12 mouse cellular contexts compared by ENCODE assay signal in the genomic region with DNA sequence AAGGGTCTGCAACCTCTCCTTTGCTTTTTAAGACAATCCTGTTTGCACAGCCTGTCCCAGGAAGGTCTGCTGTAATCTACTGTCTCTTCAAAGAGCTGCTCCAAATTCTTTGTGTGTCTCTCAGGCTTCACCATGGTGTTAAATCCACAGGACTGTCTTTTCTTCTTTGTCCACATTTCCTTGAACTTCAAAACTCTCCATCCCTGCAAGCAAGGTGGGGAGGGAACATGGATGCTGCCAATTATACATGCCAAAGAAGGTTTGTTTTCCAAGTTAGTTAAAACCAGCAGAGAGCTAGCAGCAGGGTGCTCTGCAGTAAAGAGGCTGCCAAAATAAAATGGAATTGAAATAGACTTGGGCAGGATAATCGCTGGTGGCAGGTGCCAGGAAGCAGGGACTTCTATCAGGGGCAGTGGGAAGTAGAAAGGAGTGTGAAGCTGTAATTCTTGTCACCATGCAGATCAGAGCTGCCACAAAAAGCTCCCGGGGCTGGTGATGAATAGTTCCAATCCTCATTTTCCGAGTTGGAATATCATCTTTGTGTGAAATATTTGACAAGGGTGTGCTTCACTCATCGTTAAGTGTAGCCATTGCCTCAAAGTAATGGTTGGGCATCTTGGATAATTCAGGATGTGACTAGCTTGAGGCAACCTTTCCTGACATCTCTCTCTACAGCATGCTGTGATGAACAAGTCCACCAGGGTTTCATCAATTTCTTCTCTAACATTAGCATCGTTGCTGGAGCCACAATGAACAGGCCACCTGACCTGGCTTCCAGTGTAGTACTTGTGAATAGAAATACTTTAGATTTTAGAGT.
DNase-seq lines count a peak whose midpoint lies in the region; ATAC-seq lines count a peak whose summit lies in the region.
"Had no signal": no experiment of that assay in that cellular context is flagged by ENCODE, and none has a peak within 500 bp of the region (broad histone marks: within the 10 kb centered on the region; RNA-seq: fewer than 3 reads in every experiment).

No protein-coding gene starts in this region.

- H3K27ac ChIP-seq in forebrain, embryonic 13.5 days, result no peak overlapping the region
- no peak overlapping the region for H3K27ac ChIP-seq in forebrain, embryonic 10.5 days
- H3K27ac ChIP-seq: liver, embryonic 13.5 days had no signal

- H3K4me1 ChIP-seq in forebrain, embryonic 13.5 days, result 0 out of 2 replicates have a peak, but pooled peaks cover 5% of the 10 kb centered on the region
- peaks cover 11% of the 10 kb centered on the region for H3K4me1 ChIP-seq in forebrain, embryonic 10.5 days
- H3K4me1 ChIP-seq: liver, embryonic 13.5 days had no signal

- H3K9me3 ChIP-seq in forebrain, embryonic 13.5 days (replicated peaks), result no peaks in the 10 kb centered on the region
- no peaks in the 10 kb centered on the region for H3K9me3 ChIP-seq in forebrain, embryonic 10.5 days
- H3K9me3 ChIP-seq: liver, embryonic 13.5 days had no signal

- no peak overlapping the region for H3K4me2 ChIP-seq in forebrain, embryonic 13.5 days
- H3K4me2 ChIP-seq: liver, embryonic 13.5 days had no signal

- no peak for DNase-seq in forebrain, embryonic 10.5 days (ENCODE audit: extremely low spot score, low spot score)
- DNase-seq in right cerebral cortex, postnatal 10 days (ENCODE audit: low spot score in 2 of 2), result peak; percentile 36 to 43
- no peak for DNase-seq in right cerebral cortex, adult 2 months (ENCODE audit: low spot score in 2 of 2)
- DNase-seq in frontal cortex, postnatal 36 days (ENCODE audit: low spot score in 2 of 2), result peak; percentile 5 to 17
- DNase-seq in right cerebral cortex, postnatal 4 days, result peak; percentile 16
- no peak for DNase-seq in adrenal gland, postnatal 10 days
- no peak for DNase-seq in urinary bladder, postnatal 36 days (ENCODE audit: low spot score in 2 of 2)
- DNase-seq: gastrocnemius, postnatal 14 days; kidney, adult 11 months; liver, embryonic 13.5 days; thymus, postnatal 36 days had no signal

- no peaks in the 10 kb centered on the region for H3K36me3 ChIP-seq in forebrain, embryonic 13.5 days (ENCODE audit: poor library complexity, severe bottlenecking)
- H3K36me3 ChIP-seq in forebrain, embryonic 10.5 days (replicated peaks), result no peaks in the 10 kb centered on the region
- H3K36me3 ChIP-seq: liver, embryonic 13.5 days had no signal

- ATAC-seq in forebrain, embryonic 13.5 days, result peak; percentile 83

- no peak overlapping the region for H3K9ac ChIP-seq in forebrain, embryonic 13.5 days
- H3K9ac ChIP-seq: liver, embryonic 13.5 days had no signal

- H3K4me3 ChIP-seq in forebrain, embryonic 13.5 days, result no peak overlapping the region
- H3K4me3 ChIP-seq in forebrain, embryonic 10.5 days, result no peak overlapping the region
- H3K4me3 ChIP-seq: liver, embryonic 13.5 days had no signal

- 36% methylated on average over 5 of the region's 5 CpGs for WGBS in forebrain, embryonic 13.5 days
- 64% methylated on average over 5 of the region's 5 CpGs for WGBS in forebrain, embryonic 10.5 days

- no peaks in the 10 kb centered on the region for H3K27me3 ChIP-seq in forebrain, embryonic 13.5 days
- H3K27me3 ChIP-seq in forebrain, embryonic 10.5 days (ENCODE audit: poor library complexity, severe bottlenecking), result no peaks in the 10 kb centered on the region
- H3K27me3 ChIP-seq: liver, embryonic 13.5 days had no signal

Comparison
In these comparisons a context has a peak if more than half of its experiments do, and no peak if none do; other contexts are left out.
1. DNase-seq: peak in right cerebral cortex, postnatal 10 days (2 of 2), frontal cortex, postnatal 36 days (2 of 2) and right cerebral cortex, postnatal 4 days (single experiment); none in forebrain, embryonic 10.5 days (single experiment), right cerebral cortex, adult 2 months (0 of 2), adrenal gland, postnatal 10 days (single experiment) and urinary bladder, postnatal 36 days (0 of 2).